Mouse (Mus musculus) B cell, adult 2 months (primary cell): ENCODE measurements around the gene Pgls.
A peak's percentile ranks its signal among the peaks of the same experiment; 100 is the strongest.

Source experiments
- DNase-seq, 2 experiments: peaks; one replicate each; pipeline ENCODE4 v3.0.0; 2022

Pgls gene

GRCm38 (mm10) chr8:71591471-71592373 lies at the start of gene Pgls:
Pgls (plus strand) TSS chr8:71592176.
- DNase-seq, result peak; percentile 87 to 89

DNA sequence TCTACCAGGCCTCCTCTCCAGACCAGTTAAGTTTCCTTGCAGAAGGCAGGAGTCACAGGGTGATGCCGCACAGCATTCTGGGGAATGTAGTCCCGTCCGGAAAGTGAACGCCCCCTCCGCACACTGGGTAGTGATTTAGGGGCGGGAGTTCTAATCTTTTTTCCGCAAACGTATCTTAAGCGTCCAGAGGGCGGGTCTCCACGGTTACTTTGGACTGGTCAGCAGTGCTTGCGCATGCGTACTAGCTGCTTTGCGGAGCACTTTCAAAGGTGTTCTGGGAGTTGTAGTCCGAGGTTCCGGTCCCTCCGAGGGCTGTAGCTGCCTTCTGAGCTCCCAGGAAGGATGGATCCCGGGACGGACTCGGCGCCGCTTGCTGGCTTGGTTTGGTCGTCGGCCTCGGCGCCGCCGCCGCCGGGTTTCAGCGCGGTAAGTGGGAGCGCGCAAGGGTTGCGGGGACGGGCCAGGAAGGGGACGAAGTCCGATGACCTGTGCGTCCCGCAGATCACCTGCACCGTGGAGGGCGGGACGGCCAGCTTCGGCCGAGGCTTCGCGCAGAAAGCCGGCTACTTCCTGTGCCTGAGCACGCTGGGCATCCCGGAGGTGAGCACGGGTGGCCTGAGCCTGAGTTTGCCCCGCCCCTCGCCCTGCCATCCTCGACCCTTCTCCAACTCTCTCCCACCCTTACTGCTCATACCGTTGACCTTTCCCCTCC lies 49.2 kb upstream of the Pgls start, which contains the start of gene Mvb12a:
Mvb12a (plus strand) TSS at position 291 of the 712 bp plus-strand sequence.
- peak; percentile 94 to 97 for DNase-seq

- DNase-seq, result no peak
Observed at GRCm38 (mm10) chr8:71543755-71544154, 48.2 kb upstream of the Pgls start.

DNA sequence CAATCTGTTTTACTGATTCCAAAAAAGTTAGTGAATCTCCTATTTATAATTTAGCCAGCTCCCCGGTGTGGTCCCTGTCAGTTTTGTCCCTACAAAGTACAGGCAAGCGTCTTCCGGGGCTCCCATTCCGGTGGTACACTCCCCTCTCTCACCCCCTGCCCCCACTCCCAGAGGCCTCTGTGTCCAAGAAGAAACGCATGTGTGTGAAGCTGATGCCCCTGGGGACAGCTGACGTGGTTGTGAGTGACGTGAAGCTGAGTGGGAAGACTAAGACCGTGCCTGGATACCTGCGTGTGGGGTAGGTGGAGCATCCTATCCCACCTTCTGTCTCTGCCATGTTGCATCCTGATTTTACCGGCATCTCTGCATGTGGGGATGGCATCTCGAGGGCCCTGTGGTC lies 46.9 kb upstream of the Pgls start:
- DNase-seq, result no peak

DNA sequence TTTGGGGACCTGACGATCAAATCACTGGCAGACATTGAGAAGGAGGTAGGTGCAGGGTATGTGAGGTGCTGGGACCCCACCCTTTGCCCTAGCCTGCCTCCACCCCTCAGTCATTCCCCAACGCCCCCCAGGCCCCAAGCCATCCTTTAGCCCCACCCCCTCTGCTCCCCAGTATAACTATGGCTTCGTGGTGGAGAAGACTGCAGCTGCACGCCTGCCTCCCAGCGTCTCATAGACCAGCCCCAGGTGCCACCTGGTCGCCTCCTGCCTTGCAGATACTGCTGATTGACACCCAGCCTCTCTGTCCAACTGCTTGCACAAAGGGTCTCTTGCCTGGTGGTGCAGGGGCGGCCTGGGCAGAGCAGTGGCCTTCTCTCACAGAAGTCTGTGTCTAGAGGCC lies 44.4 kb upstream of the Pgls start:
- DNase-seq, result no peak

DNA sequence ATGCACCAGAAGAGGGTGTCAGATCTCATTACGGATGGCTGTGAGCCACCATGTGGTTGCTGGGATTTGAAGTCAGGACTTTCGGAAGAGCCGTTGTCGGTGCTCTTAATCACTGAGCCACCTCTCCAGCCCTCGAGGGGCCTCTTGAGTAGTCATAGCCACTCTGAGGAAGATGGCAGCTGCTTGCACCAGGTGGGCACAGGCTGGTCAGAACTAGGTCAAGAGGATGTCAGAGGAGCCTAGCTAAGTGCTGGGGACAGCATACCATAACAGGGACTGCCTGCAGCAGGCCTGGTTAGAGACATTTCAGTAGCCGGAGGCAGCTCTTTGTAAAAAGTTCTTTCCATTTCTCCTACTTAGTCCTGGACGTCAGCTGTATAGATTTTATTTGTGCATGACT lies 41.2 kb upstream of the Pgls start:
- DNase-seq, result no peak

DNA sequence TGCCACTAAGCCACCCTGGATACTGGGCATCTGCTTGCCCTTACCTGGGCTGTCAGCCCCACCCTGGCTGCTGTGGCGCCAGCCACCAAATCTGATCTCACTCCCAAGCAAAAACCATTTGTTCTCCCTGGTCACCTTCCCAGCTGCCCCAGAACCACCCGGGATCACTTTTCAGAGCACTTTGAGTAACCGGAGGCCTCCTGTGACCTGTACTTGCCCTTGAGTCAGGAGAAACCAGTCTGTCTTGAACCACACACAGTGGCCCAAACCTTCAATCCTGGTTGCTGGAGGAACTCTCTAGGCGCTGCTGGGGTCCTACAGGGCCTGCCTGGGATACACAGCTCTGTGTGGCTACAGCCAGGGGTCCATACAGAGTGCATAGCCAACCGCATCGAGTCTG lies 39.2 kb upstream of the Pgls start:
- DNase-seq, result no peak

GRCm38 (mm10) chr8:71554001-71554400 lies 38.0 kb upstream of the Pgls start:
- no peak for DNase-seq

- DNase-seq, result no peak
Observed at GRCm38 (mm10) chr8:71554644-71555043, 37.3 kb upstream of the Pgls start.

DNA sequence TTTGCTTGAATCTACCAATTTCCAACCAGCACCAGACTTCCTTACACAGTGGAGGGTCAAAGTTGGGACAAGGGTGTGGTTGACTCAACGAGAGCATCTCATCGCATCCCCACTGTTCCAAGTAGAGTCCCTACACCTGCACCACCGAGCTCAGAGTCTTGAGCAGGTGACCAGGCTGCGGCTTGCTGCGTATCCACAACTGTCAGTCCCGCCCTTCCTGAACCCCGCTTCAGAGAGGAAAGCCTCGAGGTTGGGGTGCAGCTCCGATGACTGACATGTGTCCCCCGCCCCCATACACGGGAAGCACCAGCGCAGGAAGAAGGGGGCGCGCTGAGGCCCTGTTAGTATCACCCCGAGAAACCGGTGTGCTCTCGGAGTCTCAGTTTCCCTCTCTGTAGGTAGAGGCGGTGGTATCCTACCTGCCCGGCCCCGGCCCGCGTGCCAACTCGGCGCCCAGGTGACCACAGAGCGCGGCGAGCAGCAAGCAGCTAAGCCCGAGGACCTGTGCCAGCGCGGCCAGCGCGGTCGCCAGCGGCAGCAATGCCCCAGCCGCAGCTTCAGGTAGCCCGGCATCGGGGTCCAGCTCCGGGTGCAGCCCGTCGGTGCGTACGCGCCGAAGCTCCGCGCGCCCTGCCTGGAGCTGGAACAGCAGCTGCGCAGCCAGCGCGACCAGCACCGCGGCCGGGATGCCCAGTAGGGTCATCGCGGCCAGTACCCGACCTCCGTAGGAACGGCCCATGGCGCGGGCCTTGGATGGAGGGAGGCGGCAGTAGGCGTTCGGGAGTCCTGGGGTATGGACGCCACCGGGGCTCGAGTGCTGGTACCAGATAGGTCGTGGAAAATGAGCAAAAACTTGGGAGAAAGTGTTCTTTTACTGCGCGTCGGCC lies 33.7 kb upstream of the Pgls start, which contains the start of gene Tmem221:
Tmem221 (minus strand) TSS at position 801 of the 887 bp plus-strand sequence.
- DNase-seq, result no peak

GRCm38 (mm10) chr8:71558958-71559690 lies 32.9 kb upstream of the Pgls start:
- peak; percentile 78 to 79 for DNase-seq

GRCm38 (mm10) chr8:71560071-71560470 lies 31.9 kb upstream of the Pgls start:
- no peak for DNase-seq

DNA sequence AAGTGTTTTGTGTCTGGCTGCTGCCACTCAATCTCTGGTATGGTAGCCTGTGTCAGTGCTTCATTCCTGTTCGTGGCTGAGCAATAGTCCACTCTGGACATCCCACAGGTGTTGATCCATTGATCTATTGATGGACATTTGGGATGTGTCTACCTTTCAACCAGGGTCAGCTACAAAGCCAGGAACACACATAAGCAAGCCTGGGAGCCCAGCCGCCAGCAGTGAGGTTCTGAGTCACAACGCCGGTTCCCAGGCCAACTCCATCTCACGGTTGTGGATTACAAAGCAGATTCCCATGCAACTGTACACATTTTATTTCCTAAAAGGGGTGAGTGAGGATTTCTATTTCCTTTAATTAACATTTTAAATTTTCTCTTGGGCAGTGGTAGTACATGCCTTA lies 31.2 kb upstream of the Pgls start:
- no peak for DNase-seq

- DNase-seq, result peak; percentile 78 to 81
Observed at GRCm38 (mm10) chr8:71561401-71561800, 30.6 kb upstream of the Pgls start.

- DNase-seq, result peak; percentile 88 to 91
Observed at GRCm38 (mm10) chr8:71562751-71563150, 29.2 kb upstream of the Pgls start.

GRCm38 (mm10) chr8:71563992-71564391 lies 28.0 kb upstream of the Pgls start:
- peak in 1 of 2 experiments; percentile 21 for DNase-seq

- no peak for DNase-seq
Observed at GRCm38 (mm10) chr8:71566501-71566900, 25.5 kb upstream of the Pgls start, which contains the start of gene Nxnl1. Nxnl1 (minus strand) TSS chr8:71566601.

GRCm38 (mm10) chr8:71567587-71567986 lies 24.4 kb upstream of the Pgls start:
- no peak for DNase-seq

DNA sequence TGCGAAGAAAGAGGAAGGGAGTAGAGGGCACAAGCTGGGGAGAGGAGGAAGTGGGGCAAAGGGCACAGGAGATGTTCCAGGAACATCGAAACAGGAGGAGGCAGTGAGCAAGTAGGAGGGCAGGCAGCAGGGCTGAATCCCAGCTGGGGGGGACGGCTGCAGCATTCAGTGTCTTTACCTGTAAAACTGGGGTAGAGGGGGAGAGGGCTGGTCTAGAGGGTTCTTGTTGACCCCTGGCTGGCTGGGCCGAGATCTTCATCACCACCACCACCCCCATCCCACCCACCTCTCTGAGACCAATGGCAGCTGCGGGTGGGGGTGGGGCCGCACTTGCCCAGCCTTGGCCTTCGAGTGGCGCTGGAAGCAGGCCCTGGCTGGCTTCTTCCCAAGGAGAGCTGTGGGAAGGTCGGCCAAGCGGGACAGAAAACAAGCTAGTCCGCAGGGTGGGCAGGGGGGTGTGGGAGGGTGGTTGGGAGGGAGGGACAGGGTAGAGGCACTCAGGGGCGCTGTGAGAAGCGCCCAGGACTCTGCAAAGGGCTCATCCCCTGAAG lies 23.5 kb upstream of the Pgls start, which contains the start of gene Slc27a1:
Slc27a1 (plus strand) TSS at position 496 of the 551 bp plus-strand sequence.
- no peak for DNase-seq

DNA sequence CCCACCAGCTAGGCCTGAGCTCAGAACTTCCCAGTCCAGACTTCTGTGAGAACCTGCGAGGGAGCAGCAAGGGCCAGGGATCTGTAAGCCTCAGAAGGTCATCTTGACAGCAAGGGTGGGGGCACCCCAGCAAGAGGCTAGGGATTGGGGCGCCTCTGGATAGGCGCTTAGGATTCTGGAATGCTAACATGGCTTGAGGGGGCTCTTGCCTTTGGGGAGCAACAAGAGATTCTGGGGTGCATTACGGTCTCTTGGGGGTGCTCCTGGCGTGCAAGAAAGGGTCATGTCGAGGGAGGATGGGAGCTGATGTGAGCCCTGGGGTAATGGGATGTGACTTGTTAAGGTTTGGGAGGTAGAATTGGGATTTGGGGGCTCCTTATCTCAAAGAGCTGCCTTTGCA lies 23.0 kb upstream of the Pgls start:
- no peak for DNase-seq
